Mouse (Mus musculus) layer of hippocampus, adult 11-12 months (tissue): ENCODE results near the gene Lonrf3.
A peak's percentile ranks its signal among the peaks of the same experiment; 100 is the strongest.

Experiments
- DNase-seq: peaks from one replicate; pipeline ENCODE4 v3.0.0; 2022; ENCODE audit warnings: low spot score

The Lonrf3 gene

DNA sequence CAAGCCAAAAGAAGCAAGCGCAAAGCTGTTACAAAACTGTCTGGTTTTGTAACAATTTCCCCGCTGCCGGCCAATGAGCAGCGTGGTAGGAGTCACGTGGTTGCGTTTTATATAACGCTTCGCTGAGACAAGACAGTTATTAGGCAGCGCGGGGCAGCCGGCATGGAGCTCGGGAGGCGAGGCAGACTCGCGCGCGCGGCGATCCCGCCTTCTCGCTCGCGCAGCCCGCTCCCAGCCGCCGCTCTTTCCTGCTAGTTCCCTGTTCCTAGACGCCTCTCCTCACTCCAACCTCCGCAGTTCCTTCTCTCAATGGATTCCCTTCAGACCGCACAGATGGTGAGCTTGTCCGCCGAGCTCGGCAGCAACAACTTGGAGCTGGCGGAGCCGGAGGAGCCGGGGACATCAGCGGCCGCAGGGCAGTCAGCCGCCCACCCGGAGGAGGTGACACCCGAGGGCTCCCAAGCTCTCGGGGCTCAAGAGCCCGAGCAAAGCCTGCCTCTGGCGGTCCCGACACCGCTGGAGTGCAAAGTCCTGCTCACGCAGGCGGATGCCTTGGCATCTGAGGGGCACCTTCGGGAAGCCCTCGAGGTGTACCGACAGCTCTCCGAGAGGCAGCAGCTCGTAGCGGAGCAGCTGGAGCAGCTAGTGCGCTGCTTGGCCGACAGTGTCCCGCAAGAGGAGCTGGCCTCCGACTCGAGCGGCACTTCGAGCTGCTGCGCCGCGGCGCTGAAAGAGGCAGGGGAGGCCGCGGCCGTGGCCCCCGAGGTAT lies at the start of gene Lonrf3:
Gene Lonrf3 (plus strand): TSS at position 83 of the 769 bp plus-strand sequence.
- peak; percentile 77 for DNase-seq

GRCm38 (mm10) chrX:36278750-36279149 lies 49.4 kb upstream of the Lonrf3 start:
- DNase-seq = no peak

GRCm38 (mm10) chrX:36311420-36311819 lies 16.7 kb upstream of the Lonrf3 start:
- peak; percentile 29 for DNase-seq

DNA sequence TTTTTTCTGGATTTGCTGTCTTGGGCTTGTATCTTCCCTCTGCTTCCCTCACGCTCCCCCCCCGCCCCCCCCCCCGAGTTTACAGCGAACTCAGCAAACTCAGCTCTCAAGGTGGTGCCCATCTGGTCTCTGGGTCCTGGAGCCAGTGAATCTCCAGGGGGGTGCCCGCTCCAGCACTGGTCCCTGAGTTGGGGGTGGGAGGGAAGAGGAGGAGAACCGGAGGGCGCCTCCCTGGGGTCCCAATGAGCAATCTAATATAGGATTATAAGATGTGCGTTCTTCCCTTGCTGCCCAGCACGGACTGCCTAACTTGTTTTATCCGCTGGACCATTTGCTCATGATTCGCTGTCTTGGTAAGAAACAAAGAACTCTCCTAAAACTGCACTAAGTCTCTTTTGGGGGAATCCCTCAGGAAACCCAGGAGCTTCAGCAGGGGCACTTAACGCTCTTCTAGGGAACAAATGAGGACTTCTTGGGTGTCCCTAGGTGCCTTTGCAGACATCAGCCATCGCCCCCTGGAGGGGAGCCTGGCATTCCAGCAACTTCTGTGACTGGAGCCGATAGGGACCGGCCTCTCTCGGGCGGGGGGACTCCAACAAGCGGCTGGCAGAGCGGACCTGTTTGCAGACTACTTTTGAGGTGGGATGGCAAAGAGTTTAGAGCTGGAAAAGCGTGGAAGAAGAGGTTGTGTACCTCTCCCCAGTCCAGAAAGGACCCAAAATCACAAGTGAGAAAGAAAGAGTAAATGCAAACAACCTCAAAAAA lies 480 bp upstream of the Lonrf3 start:
- peak; percentile 30 for DNase-seq

DNA sequence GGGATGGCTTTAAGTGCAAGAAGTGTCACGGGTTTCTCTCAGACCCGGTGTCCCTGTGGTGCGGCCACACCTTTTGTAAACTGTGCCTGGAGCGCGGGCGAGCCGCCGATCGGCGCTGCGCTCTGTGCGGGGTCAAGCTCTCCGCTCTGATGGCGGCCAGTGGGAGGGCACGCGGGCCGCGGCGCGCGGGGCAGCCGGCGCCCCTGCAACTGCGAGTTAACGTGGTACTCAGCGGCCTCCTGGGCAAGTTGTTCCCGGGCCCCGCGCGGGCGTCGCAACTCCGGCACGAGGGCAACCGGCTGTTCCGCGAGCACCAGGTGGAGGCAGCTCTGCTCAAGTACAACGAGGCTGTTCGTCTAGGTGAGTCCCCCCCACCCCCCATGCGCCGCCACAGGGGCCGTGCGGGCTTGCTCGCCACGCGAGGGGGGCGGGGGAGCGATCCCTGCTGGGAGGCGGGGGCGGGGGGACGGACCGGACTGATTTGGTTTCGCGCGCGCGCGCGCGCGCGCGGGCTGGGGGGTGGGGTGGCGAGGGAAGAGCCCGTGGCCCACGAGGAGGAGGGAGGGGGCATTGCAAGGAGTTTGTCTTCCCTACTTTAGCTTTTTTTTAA lies 992 bp downstream of the Lonrf3 start:
- no peak for DNase-seq

GRCm38 (mm10) chrX:36329849-36330411 lies 1.8 kb downstream of the Lonrf3 start:
- DNase-seq = peak; percentile 31

DNA sequence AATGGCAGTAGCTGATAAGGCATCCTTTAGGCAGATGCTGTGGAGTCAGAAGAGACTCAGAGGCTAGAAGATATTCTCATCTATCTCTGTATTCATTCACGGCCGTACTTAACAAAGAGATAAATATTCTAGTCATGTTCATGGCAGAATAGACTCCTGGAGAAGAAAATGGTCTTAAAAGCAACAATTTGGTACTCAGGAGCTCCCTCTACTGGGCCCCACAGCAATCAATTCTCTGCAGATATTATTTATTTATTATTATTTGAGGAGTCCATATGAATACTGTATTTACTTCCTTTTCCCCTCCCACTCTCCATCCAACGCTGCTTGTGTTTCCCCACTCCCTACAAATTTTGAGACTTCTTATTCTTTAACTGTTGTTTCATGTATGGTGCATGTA lies 24.3 kb downstream of the Lonrf3 start:
- peak; percentile 25 for DNase-seq

GRCm38 (mm10) chrX:36385340-36385739 lies 57.2 kb downstream of the Lonrf3 start:
- DNase-seq = no peak

GRCm38 (mm10) chrX:36389971-36390370 lies 61.8 kb downstream of the Lonrf3 start:
- peak; percentile 76 for DNase-seq

GRCm38 (mm10) chrX:36390503-36390902 lies 62.4 kb downstream of the Lonrf3 start:
- DNase-seq = no peak

DNA sequence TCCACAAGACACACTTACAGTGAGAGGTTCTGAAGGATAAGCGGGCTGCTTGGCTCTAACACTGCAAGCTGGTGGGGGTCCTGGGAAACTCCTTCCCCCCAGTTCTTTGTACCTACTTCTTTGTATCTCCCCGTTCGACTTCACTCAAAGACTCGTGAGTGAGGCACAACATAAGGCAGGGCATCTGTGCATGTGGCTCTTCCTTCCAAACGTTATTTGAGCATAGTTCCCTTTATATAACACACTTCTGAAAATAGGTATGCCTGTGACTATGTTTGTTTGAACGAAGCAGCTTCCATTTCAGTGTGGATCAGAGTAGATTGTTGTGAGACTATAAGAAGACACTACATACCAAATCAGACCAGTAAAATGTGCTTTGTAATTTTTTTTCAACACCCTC lies 64.5 kb downstream of the Lonrf3 start:
- DNase-seq = peak; percentile 24

GRCm38 (mm10) chrX:36393279-36393678 lies 65.1 kb downstream of the Lonrf3 start:
- no peak for DNase-seq

- no peak for DNase-seq
Observed at GRCm38 (mm10) chrX:36400980-36401379, 72.8 kb downstream of the Lonrf3 start, which contains the start of gene Gm6268. Gene Gm6268 (plus strand): TSS chrX:36401280.

- DNase-seq = no peak
Observed at GRCm38 (mm10) chrX:36402316-36402715, 74.2 kb downstream of the Lonrf3 start.
